Mouse (Mus musculus): ENCODE results near the gene Cfap58. TPM values are rescaled to one million over a fixed set of nuclear protein-coding genes. Genes with fewer than 3 reads are reported as not detected.
A peak's percentile ranks its signal among the peaks of the same experiment; 100 is the strongest.

Gene Cfap58
- total RNA-seq (2021), result not detected
- long read RNA-seq, experiment 1, result 0 reads
- long read RNA-seq, experiment 2, result 0 reads

DNA sequence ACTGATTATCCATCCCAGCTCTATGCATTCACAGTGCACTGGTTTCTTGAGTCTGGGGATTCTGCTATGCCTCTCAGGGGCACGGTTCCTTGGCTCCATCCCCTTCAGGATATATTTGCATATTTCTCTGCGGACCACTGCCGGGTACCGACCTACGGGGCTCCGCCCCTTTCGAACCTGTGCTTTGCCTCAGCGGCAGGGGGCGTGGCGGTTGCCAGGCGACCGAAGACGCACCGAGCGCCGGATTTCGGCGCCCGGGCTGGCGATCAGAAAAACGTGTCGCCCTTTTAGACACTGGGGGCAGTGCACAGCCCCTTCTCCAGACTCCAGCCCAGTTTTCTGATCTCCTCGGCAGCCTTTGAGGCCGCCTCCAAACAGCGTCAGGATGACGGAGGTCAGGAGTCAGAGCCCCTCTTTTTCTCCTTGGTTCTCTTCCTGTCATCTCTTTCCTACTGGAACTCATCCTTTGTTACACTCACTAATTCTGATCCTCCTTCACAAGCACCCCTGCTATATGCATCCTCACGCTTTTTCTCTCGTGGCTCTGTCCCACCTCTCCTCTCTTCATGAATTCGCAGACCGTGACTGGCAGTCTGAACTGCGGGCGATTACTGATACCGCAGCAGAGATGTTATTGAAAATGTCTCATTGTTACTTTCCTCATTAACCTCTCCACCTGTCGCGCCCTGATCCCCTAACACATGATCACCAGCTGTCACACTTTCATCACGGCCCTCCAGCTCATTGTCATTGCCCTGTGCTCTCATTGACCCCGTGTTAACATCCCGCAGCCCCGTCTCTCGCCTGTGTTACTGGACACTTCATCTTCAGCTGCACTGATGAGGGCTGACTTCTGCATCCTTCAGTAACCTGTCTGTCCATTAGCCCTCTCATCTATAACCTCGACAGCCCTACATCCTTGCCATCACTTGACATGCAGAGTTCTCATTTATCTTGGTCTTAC is at the start of gene Cfap58:
Gene Cfap58 (plus strand): TSS at position 233 of the 964 bp plus-strand sequence.
- peak; percentile 46 for DNase-seq

DNA sequence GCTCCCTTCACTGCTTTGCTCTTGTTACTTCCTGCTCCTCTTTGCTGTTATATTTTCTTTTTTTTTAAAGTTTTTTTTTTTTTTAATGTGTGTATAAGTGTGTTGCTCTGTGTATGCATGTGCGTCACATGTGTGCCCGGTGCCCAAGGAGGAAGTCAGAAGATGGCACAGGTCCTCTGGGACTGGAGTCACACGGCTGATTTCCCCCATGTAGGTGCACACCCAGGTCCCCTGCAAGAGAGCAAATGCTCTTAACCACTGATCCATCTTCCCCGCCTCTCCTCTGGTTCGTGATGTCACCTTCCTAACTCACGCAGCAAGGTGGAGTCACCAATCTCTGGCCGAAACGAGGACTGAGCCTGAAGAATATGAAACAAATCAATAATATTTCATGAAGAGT is 49.4 kb upstream of the Cfap58 start:
- no peak for DNase-seq

DNA sequence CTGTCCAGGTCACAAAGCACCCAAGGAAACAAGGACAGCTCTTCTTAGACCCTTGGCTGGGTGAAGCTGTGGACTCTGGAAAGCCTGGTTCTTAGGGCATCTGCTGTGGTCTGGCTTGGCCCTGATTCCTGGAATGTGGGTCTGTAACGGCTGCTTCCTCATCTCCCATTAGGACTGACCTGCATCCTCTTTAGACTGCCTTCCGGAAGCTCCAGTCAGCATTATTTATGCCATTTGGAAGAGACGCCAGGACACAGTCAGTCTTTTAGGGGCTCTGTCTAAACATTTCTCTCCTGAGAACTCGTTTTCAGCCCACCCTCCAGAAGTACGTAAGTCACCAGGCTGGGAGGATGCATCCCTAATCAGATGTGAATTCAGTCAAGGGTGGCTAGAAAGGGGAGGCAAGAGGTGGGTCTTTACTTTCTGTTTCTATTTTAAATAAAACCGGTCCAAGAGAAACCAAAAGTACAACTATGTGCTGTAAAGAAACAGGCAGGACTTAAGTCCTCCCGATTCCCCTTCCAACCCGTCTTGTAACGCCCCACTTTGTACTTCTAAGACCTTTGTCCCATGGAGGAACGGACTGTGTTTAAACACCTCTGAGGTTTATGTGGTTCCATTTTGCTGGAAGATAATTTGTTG is 46.9 kb upstream of the Cfap58 start:
- no peak for DNase-seq

DNA sequence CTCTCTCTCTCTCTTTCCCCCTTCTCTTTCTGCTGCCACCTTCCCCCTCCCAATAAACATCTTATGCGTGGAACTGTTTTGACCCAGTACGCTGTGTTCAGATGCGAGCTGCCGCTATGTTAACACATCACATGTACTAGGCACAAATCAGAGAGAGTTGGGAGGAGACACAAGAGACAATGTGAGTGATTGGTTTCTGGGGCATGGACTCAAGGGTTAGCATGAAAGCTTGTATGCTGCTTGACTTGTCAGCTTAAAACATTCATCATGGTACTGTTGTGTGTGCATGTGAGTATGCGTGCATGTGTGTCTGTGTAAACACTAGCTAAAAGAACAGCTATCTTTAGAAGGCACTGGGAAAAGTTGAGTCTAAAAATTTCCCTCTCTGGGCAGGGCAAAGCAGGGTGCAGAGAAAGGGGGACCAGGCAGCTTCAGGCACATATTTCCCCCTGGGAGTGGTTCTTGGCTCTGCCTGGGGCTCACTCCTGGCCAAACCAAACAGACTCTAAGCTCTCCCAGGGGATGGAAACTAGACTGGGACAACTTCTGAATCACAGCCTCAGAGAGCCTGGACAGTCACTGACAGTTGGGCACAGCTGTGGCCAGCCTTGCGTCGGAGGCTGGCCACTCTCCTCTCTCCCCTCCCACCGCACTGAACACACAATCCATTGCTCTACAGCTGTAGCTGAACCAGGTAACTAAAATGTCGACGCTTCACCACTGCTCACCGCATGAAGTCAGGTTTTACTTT is 45.7 kb upstream of the Cfap58 start:
- DNase-seq, result no peak

DNA sequence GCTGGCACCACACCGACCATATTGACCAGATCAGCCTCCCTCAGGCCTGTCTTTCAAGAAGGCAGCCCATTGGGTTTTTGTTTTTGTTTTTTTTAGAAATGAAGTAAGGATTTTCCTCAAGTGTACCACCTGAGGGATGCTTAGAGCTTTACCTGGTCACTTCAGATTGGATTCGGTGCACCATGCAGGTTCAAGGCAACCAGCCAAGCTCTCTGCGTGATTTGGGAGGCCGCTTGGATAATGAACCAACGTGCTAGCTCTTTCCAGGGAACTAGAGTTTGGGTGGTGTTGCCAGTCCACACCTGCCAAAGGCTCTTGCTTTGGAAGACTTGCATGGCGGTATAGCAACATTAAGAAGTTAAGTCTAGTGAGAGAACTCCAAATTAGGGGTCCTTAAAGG is 44.4 kb upstream of the Cfap58 start:
- DNase-seq, result no peak

DNA sequence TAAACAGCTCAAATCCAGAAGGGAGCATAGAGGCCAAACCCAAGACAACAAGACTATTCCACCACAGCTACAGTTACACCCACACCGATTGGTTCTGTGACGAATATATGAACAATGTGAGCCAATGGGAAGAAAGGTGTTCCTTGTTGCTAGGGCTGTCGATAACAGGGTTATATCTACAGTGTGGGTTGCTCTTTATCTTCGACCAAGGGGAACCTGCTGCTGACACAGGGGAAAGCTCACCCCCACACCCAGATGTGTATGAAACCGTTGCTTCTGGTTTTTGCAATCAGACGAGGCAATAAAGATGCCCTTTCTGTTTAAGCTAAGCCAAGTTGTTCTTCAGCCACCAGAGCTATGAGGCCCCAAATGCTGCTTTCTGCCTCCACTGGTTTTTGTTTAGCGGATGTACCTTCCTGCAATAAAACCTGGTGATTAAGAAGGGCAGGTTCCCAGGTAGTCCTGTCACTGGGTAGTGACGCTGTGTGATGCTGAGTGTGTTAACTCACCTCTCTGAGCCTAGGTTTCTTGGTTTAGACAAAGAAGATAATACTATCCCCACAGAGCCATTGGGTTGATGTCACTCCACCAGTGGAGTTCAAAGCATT is 38.9 kb upstream of the Cfap58 start:
- no peak for DNase-seq

DNA sequence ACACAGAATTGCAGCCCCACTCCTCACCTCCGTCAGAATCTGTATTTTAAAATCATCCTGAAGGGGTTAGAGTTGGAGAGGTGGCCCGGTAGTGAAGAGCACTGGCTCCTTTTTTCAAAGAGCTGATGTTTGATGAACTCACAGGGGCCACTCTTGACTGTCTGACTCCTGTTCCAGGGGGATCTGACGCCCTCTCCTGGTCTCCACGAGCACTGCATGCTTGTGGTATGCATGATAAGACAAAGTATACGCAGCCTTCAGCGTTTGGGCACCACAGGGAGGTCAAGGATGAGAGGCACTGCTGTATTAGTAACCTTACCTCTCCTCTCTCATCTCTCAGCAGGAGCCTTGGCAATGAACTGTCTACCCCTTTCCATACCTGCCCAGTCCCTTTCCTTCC is 37.5 kb upstream of the Cfap58 start:
- DNase-seq, result no peak

DNA sequence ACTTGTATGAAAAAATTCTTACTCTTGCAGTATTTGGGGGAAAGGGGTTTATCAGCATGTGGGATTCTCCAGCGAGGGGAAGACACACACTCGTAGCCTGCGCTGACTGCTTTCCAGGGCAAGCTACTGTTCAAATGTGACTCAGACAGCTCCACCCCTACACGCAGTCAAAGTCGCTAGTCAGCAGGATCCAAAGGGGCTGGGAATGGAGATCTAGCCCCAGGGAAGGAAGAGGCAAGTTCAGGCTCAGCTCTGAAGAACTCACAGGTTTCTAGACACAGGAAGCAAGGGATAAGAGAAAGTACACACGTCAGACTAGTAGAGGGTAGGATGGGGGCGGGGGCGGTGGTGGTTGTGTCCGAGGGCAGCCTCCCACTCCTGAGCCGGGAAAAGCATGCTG is 36.9 kb upstream of the Cfap58 start:
- no peak for DNase-seq

DNA sequence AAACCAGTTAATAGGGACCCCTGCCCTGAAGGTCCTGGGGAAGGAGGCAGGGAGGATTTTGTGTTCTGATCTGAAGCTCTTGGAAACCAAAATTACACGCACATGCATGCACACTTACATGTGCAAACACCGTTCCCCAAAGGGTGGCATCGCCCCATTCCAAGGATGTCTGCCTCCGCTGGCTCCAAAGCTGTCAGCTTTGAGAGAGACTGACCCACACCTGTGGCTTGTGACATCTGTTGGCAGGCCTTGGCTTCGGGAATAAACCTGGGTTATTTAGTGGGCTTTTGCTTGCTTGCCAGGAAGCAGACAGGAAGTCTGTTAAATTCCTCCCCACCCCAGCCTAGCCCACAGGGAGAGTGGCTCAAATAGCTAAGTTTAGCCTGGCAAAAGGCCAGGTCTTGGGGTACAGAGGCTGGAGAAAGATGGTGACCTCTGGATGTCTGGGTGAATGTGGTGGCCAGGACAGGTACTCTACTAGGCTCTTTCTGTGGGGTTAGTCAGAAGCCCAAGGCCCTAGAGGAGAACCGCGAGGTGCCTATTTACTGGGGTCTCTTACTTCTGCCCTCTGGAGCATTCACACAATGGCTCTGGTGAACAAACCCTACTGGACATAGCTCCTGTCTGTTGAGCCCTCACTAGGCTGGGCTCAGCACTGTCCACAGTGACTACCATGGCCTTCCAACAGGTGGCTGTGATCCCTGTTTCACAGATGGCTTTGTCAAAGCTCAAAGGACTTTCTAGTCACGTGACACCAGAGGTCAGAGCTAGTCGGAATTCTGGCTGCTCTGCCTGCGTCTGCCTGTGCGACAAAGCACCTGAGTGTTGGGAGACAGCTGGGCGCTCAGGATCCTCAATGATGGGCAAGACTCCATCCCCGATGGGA is 34.9 kb upstream of the Cfap58 start:
- no peak for DNase-seq

DNA sequence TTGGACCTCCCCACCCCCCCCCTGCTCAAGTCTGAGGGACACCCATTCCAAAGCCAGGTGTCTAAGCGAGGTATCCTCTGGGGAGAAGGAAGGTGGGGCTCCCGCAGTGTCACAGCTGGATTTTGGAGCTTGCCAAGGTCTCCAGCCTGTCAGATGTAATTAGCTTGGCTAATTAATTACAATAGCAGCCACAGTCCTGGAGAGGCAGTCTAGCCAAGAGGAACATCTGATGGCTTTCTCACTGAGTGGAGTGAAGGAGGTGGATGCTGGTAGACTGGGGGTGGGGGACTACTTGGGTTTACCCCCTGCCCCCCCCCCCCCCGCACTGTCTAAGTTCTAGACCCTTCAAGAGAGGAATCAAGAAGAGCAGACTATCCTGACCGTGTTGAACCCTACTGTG is 33.8 kb upstream of the Cfap58 start:
- DNase-seq, result no peak

DNA sequence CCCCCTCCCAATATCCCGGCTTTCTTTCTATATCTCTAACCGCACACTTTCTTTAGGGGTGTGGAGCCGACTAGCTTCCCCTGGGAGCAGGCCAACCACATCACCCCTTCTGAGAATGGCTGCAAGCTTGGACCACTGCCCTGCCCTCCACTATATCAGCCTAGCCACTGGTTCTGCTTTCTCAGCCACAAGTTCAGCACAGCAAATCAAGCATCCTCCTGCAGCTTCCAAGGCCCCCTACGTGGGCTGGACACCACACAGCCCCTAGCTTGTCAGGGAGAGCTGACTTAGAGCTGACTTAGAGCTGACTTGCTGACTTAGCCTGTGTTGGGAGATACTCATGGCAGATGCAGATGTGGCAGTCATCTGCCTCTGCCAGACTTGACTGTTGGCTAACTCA is 32.4 kb upstream of the Cfap58 start:
- DNase-seq, result no peak

DNA sequence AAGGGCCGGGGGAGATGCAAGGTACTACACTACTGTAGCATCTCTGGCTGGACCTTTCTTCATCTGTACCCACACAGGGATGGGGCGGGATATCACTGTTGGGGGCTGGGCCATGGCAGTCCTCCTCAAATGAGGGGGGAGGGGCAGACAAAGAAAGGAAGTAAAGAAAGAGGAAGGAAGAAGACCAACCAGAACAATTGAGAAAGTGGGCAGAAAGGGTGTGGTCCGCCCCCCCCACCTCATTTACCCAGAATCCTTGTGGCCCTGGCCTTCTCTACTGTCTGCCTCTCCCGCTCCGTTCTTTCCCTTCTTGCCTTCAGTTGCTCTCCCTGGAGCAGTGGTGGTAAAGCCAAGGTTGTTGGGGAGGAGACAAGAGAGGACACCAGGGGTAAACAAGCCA is 31.9 kb upstream of the Cfap58 start:
- no peak for DNase-seq

DNA sequence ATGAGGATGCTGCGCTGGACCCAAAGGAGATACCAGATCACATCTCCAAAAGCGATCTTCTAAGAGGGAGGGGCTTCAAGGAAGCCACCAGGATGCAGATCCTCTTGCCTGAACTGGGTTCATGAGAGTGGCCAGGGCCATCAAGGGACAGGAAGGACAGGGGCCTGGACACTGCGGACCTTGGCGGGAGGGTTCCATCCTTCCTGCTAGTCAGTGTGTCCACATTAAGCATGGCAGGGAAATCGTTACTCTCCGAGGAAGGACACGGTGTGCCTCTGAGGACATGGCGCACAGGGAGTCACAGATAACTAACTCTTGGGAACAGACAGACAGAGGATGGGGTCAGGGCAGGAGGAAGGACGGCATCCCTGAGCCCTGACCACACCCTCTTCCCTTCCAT is 29.9 kb upstream of the Cfap58 start:
- no peak for DNase-seq

DNA sequence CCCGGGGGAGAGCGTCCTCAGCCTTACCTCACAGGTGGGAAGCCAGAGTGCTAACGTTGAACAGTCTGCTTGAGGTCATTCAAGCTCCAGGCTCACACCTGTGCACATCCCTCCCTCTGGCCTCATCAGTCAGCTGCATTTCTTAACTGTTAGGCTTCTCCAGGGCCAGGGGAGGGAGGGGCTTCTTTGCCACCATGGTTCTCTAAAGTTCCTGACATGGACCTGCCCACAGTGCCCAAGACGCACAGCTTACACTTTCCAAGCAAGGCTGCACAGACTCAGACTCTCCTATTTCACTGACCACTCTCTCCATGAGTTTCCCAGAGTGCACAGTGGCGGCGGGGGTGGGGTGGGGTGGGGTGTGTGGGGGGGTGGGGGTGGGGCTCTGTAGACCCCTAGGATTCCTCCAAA is 28.5 kb upstream of the Cfap58 start:
- no peak for DNase-seq

DNA sequence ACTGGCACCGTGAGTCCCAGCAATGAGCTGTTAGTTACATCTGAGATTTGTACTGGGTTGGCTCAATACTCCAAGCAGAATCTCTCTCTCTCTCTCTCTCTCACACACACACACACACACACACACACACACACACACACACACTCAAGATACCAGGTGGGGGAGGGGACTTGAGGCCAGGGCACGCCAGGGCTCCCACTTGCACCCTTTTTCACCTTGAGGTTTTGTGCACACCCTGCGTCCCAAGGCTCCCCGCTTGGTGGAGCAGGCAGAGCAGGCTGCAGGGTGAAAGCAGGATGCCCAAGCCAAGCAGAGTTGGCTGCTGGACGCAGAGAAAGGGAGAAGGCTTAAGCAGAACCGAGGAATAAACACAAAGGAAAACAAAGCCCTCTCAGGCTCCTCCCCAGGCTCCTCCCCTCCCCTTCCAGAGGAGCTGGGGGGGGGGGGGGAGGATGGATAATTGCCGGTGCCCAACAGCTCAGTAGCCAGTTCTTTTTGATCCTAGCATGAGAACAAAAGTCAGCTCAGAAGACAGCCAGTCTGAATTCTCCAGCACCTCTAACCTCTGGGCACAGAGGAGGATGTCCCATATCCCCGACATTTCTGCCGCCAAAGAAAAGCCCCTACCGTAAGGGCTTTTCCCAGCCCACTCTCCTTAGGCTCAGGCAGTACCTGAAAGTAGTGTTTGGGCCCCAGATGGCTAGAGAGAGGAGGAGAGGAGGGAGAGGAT is 27.9 kb upstream of the Cfap58 start:
- DNase-seq, result no peak

DNA sequence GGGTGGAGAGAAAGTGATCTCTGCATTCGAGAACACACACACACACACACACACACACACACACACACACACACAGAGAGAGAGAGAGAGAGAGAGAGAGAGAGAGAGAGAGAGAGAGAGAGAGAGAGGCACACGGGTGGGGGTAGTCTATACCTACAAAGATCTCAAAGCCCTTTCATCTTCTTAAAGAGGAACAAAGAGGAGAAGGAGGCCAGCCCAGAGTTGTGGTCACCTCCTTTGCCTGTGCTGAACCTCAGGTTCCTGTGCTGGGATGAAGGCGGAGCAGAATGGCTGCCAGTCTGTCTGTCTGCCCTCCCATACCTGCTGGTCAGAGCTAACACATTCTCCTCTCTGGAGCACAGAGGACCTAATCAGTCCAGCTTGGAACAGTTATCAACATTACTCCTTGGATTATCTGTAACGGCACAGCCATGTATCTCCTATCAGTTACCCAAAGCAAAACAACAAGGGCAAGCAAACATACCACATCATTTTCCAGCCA is 27.3 kb upstream of the Cfap58 start:
- no peak for DNase-seq

DNA sequence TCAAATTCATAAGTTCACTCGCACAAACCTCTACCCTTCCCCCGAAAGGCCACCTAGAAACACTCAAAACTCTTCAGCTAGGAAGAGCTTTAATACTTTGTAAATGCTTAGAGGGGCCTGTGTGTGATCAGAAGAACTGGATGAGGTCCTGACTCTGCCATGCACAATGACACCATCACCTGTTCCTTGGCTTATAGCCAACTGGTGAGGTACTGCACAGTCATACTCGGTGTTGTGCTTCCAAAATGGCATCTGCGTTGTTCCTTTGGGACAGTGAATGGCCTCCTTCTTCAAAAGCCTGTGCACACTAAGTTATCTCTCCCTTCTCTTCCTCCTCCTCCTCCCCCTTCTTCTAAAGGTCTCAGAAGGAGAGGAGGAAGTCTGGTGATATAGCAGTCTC is 26.7 kb upstream of the Cfap58 start:
- no peak for DNase-seq

DNA sequence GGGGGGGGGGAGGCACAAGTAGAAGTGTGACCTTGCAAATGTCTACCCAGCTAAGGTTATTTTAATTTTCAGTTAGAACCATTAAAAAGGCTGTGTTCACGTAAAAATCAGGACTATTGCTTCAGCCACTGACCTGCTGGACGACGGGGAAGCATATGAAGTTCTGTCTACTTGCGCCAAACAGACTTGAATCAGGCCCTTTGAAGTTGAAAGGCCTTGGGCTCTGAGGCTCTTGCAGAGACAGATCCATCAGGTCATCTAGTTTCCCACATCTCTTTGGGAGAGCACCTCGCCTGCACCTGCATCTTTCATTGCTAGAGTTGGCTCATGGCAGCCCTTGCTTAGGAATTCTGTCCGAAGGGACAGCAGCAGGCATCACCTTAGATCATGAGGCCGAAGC is 24.1 kb upstream of the Cfap58 start:
- DNase-seq, result no peak

DNA sequence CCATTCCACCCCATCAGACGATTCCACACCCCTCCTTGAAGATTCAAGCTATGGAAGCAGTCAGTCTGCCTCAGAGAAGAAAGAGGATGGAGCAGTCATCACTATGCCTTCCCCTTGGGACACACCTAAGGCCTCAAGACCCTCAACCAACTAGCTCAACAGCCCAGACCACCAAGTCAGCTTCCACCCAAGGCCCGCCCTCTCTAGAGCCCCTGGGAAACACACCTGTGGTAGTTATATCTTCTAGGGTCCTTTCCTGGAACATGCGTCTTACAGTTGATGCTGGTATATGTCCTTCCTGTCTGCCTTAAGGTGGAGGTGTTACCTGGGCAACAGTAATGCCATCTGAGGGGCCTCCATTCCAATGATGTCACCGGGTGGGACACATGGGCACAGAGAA is 23.3 kb upstream of the Cfap58 start:
- DNase-seq, result no peak

DNA sequence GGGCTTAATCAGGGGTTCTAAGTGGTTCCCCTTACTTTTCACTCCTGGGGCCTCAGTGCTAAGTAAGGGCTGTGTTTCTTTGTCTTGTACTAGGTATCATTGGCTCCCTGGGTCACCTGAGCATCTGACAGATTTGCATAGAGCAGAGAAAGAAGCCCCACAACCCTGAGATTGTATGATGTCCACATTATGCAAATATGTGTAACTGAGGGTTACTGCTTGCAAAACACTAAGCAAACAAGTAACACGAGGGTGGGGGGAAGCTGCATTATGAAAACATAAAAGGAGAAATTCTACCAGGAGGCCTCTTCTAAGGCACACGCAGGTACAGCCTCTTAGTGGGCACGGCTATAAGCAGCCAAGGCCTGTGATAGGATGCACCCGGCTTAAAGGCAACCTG is 22.2 kb upstream of the Cfap58 start:
- DNase-seq, result no peak

DNA sequence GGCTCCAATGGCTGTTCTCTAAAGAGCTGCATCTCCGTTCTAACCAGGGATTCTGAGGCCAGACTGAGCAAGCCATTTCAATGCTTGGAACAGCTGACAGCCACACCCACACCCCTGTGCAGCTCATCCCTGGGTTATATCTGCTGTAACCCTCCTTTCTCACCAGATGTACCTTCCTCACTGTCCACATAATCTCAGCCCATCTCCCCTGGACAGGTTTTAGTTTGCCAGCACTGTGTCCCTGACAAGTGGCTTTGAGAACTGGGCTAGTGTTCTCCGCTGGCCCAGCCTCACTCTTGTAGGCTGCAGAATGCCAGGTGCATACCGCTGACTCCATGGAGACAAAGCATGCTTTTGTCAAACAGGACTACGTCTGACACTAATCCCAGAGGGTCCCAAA is 20.1 kb upstream of the Cfap58 start:
- DNase-seq, result no peak
